Mouse (Mus musculus) heart, postnatal 0 days (tissue): ENCODE results near the gene St7l.

ENCODE experiments used
- CTCF ChIP-seq: IDR thresholded peaks from 2 replicates; pipeline ENCODE4 v1.5.1; 2016; ENCODE audit warnings: antibody characterized with exemption, control low read depth, low read depth
- EP300 ChIP-seq: IDR thresholded peaks from 2 replicates; pipeline ENCODE4 v1.6.1; 2016; ENCODE audit warnings: antibody characterized with exemption, low read depth

DNA sequence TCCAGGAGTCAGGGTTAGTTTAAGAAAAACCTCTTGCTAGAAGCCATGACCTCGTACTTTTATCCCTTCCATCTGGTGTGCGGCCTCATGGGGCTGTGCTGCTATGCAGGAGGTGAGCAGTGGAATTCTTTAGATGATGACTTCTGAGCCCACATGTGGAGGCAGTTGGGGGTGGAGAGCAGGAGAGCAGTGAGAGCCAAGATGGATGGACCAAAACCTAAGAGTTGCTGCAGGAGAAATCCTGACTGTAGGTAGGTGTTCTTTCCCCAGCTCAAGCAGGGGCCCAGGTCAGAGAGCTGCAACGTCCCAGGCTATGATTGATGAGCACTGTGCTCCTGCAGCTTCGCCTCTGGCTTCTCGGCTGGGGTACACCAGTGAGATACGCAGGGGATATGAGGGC lies 76.9 kb downstream of the St7l start:
- TF ChIP-seq CTCF (no peak), EP300 (no peak)
